Mouse (Mus musculus) C2C12 (cell line): ENCODE measurements at regions not wholly inside any gene's neighbourhood (a gene's known extent, or its start where the extent isn't known, plus 50 kb on each side); places are given as distances from the start of the nearest gene placed in this dataset.

Source experiments
- CTCF ChIP-seq: IDR thresholded peaks from one replicate; pipeline ENCODE4 v1.5.1; 2011; ENCODE audit not compliant: control insufficient read depth, insufficient read depth, insufficient read length
- FOSL1 ChIP-seq: IDR thresholded peaks from one replicate; pipeline ENCODE4 v1.8.0; 2011; ENCODE audit warnings: mild to moderate bottlenecking, low read length; ENCODE audit not compliant: poor library complexity, insufficient read depth, severe bottlenecking
- MAX ChIP-seq: IDR thresholded peaks from one replicate; pipeline ENCODE4 v1.6.1; 2011; ENCODE audit warnings: mild to moderate bottlenecking, control low read depth
- MYOD1 ChIP-seq: IDR thresholded peaks from one replicate; pipeline ENCODE4 v1.6.1; 2011; ENCODE audit warnings: low read depth; ENCODE audit not compliant: control insufficient read depth, insufficient read length
- MYOG ChIP-seq: IDR thresholded peaks from one replicate; pipeline ENCODE4 v1.6.1; 2011; ENCODE audit not compliant: control insufficient read depth, insufficient read length; ENCODE audit errors: extremely low read depth
- USF1 ChIP-seq: IDR thresholded peaks from one replicate; pipeline ENCODE4 v1.6.1; 2011; ENCODE audit warnings: low read depth, mild to moderate bottlenecking, control low read depth, moderate library complexity

- TF ChIP-seq CTCF (no peak), MYOG (no peak), USF1 (no peak), MAX (no peak), FOSL1 (no peak), MYOD1 (no peak)
These were observed 91.4 kb upstream of the Gm11042 start for GRCm38 (mm10) chr12:74407591-74408095.
